Mouse (Mus musculus): ENCODE measurements around the gene Eif5a.

DNA sequence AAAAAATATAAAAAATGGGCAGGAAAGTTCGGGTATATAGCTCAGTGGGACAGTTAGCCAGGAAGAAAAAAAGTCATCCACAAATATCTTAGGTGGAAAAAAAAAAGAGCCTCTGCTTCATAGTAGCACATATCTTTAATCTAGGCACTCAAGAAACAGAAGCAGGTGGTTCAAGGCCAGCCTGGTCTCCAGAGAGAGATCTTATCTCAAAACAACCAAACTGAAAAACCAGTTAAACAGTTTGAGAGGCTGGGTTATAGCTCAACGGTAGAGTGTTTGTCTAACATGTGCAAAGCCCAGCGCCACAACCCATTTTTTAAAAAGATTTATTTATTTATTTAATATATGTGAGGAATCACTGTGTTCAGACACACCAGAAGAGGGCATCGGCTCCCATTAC is 11.3 kb upstream of the Eif5a start:
- TF ChIP-seq CTCF (IDR thresholded peaks at IDR 0.05; ENCODE audit: low read depth, low read length), result no peak
- no peak for TF ChIP-seq POLR2AphosphoS5 (IDR thresholded peaks at IDR 0.05; ENCODE audit: insufficient replicate concordance, low read depth, low read length)
- TF ChIP-seq GATA1 (IDR thresholded peaks at IDR 0.05; ENCODE audit: borderline replicate concordance, low read length), result no peak
